Mouse (Mus musculus): ENCODE results near the gene Gm14744.
"Not testable (repeated sequence)": the region's sequence is repeated elsewhere in the genome, so short reads cannot be mapped to it uniquely, and the experiment has no call there.

Gene Gm14744

GRCm38 (mm10) chrX:77864458-77864857, at the start of gene Gm14744:
Gm14744 (plus strand) TSS chrX:77864758.
- not testable (repeated sequence) for DNase-seq

GRCm38 (mm10) chrX:77853523-77853922, 11.0 kb upstream of the Gm14744 start, which contains the start of gene Pbsn:
Pbsn (minus strand) TSS chrX:77853623.
- no peak for DNase-seq

GRCm38 (mm10) chrX:77880033-77880432, 15.5 kb downstream of the Gm14744 start:
- not testable (repeated sequence) for DNase-seq

Measured in cerebellum, adult 8-10 months (tissue).